Mouse (Mus musculus): ENCODE results near the gene Gm17535.
"Not testable (repeated sequence)": the region's sequence is repeated elsewhere in the genome, so short reads cannot be mapped to it uniquely, and the experiment has no call there.

DNA sequence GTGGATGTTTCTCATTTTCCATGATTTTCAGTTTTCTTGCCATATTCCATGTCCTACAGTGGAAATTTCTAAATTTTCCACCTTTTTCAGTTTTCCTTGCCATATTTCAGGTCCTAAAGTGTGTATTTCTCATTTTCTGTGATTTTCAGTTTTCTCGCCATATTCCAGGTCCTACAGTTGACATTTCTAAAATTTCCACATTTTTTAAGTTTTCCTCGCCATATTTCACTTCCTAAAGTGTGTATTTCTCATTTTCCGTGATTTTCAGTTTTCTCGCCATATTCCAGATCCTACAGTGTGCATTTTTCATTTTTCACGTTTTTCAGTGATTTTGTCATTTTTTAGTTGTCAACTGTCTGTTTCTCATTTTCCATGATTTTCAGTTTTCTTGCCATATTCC is 25.1 kb upstream of the Gm17535 start:
- TF ChIP-seq POLR2A (IDR thresholded peaks at IDR 0.05; ENCODE audit: borderline replicate concordance, control insufficient read depth, low read depth, low read length); CTCF (IDR thresholded peaks at IDR 0.05; ENCODE audit: control insufficient read depth, insufficient read depth, low read length): not testable (repeated sequence)

Measured in bone marrow, adult 2 months (tissue).